Mouse (Mus musculus) hindbrain, postnatal 0 days (tissue): Measurements from ENCODE around the gene Abcc5. TPM values are rescaled to one million over a fixed set of nuclear protein-coding genes. Genes with fewer than 3 reads are reported as not detected.
"Not testable (repeated sequence)": the region's sequence is repeated elsewhere in the genome, so short reads cannot be mapped to it uniquely, and the experiment has no call there.

ENCODE experiments used
- ATAC-seq: fragments of 200-750 bp; cut with Nextera tagmentation; 2 replicates; pipeline ENCODE4 v1.8.0; 2017; ENCODE audit warnings: mild to moderate bottlenecking, moderate TSS enrichment, moderate library complexity
- DNase-seq: peaks from one replicate; pipeline ENCODE4 v3.0.0-alpha.2; 2015; ENCODE audit warnings: low spot score
- H3K27ac ChIP-seq: fragments of 300-500 bp; sonication (generic); 2 replicates; pipeline ENCODE4 v1.5.1; 2014; ENCODE audit warnings: mild to moderate bottlenecking
- H3K27me3 ChIP-seq: fragments of 300-500 bp; sonication (generic); 2 replicates; pipeline ENCODE4 v1.6.1; 2014; ENCODE audit warnings: low read length, mixed read lengths; ENCODE audit not compliant: insufficient read depth
- H3K36me3 ChIP-seq: fragments of 300-500 bp; sonication (generic); 2 replicates; pipeline ENCODE4 v1.6.1; 2014; ENCODE audit warnings: low read length, mixed read lengths; ENCODE audit not compliant: insufficient read depth
- H3K4me1 ChIP-seq: fragments of 300-500 bp; sonication (generic); 2 replicates; pipeline ENCODE4 v1.6.1; 2014; ENCODE audit warnings: antibody characterized with exemption, low read length, mixed read lengths; ENCODE audit not compliant: insufficient read depth
- H3K4me2 ChIP-seq: fragments of 300-500 bp; sonication (generic); 2 replicates; pipeline ENCODE4 v1.6.1; 2014; ENCODE audit warnings: low read depth, mild to moderate bottlenecking, low read length, moderate library complexity, mixed read lengths
- H3K4me3 ChIP-seq: fragments of 300-500 bp; sonication (generic); 2 replicates; pipeline ENCODE4 v1.5.1; 2014; ENCODE audit warnings: low read length
- H3K9ac ChIP-seq: fragments of 300-500 bp; sonication (generic); replicated peaks from 2 replicates; pipeline ENCODE4 v1.6.1; 2014; ENCODE audit warnings: mild to moderate bottlenecking, low read length, moderate library complexity, mixed read lengths
- H3K9me3 ChIP-seq: fragments of 300-500 bp; sonication (generic); 2 replicates; pipeline ENCODE4 v1.6.1; 2016; ENCODE audit warnings: low read length, mixed read lengths
- CTCF ChIP-seq: IDR thresholded peaks from 2 replicates; pipeline ENCODE4 v1.5.1; 2016; ENCODE audit warnings: antibody characterized with exemption, control low read depth, low read depth
- WGBS: fragments of 180-500 bp; shearing (Covaris S2); extraction: QIAGEN DNeasy Blood & Tissue Kit; methylation state at CpG from one replicate; pipeline ENCODE4 v1.1.7; 2014; 5-methylcytosine and 5-hydroxymethylcytosine counted together
- polyA plus RNA-seq: library from polyadenylated mRNA; unstranded; fragments of >200 nt; fragmentation: Nextera tagmentation; extraction: Ambion mirVana; gene quantifications from 2 replicates; pipeline ENCODE4 v1.2.1, GENCODE M21; 2015
- total RNA-seq: library from RNA; depleted of rRNA; stranded (reverse); fragments of >200 nt; gene quantifications from 2 replicates; pipeline ENCODE4 v1.2.3, GENCODE M21; 2014

Gene Abcc5
- total and polyA plus RNA-seq, 2 experiments from 2014 or later: 80.1 to 81.0 TPM

DNA sequence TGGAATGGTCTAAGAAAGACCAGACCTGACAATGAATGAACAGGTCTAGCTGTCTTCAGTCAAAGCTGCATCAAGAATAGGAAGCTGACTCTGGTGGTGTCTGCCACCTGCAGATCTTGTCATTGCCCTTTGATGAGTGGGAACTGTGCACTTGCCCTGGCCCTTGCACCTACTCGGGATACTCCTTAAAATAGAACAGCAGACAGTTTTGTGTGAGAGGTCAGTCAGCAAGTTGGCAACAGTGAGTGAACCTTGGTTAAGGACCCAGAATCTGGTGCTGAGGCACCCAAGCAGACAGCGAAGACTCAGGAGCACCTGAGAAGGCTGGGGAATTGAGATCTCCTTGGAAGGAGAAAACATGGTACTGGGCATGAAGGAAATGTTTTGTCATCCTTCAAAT is 16.7 kb upstream of the Abcc5 start:
- Histone ChIP-seq H3K4me3 (no peak overlapping the region), H3K4me2 (no peak overlapping the region), H3K9ac (no peak overlapping the region), H3K27me3 (no peaks in the 10 kb centered on the region), H3K27ac (no peak overlapping the region), H3K9me3 (no peaks in the 10 kb centered on the region), H3K36me3 (no peaks in the 10 kb centered on the region), H3K4me1 (no peaks in the 10 kb centered on the region)
- DNase-seq (no peak), ATAC-seq (no peak)
- TF ChIP-seq CTCF: no peak
- 83% methylated on average over 2 of the region's 2 CpGs for WGBS

DNA sequence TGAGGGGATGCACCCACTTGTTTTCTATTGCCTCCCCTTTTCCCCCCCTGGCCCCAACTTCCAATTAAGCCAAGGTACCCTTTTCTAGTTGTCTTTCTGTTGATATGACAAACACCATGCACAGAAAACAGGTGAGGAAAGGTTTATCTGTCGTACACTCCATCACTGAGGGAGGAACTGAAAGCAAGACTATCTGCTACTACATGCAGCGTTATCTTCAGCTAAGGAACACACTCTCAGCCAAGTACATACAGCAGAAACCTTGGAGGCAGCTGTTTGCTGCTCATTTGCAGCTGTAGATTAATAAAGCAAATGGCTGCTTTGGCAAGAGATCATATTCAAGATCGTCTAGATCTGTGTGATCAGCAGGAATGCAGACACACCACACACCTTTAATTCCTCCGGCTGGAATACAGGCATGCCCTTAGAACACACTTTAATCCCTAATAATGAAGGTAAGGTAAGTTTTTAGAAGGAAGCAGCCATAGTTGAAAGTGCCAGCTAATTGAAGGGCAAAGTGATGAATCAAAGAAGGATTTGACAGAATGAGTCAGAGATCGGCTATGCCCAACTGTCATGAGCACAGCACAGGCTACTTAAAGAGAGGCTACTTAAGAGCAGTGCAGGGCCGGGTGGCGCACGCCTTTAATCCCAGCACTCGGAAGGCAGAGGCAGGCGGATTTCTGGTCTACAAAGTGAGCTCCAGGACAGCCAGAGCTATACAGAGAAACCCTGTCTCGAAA is 12.7 kb upstream of the Abcc5 start:
- 89% methylated on average over 11 of the region's 11 CpGs for WGBS

DNA sequence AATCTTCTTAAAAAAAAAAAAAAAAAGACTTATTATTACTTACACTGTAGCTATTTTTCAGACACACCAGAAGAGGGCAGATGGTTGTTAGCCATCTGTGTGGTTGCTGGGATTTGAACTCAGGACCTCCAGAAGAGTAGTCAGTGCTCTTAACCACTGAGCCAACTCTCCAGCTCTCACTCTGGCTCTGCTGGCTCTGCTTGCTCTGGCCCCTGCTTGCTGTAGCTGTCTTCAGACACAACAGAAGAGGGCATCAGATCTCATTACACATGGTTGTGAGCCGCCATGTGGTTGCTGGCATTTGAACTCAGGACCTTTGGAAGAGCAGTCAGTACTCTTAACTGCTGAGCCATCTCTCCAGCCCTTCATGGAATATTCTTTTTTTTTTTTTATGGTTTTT is 11.9 kb upstream of the Abcc5 start:
- WGBS: 90% methylated on average over 1 of the region's 1 CpGs
- not testable (repeated sequence) for H3K27ac ChIP-seq, DNase-seq, H3K9me3 ChIP-seq, H3K36me3 ChIP-seq, H3K4me2 ChIP-seq, H3K4me1 ChIP-seq, H3K4me3 ChIP-seq, H3K27me3 ChIP-seq, H3K9ac ChIP-seq, ATAC-seq

More for the DNA sequence above, 12.7 kb upstream of the Abcc5 start:
- Histone ChIP-seq H3K27ac (no peak overlapping the region), H3K36me3 (no peaks in the 10 kb centered on the region), H3K4me2 (no peak overlapping the region), H3K4me3 (no peak overlapping the region), H3K9ac (no peak overlapping the region), H3K9me3 (no peaks in the 10 kb centered on the region), H3K27me3 (no peaks in the 10 kb centered on the region), H3K4me1 (no peaks in the 10 kb centered on the region)
- TF ChIP-seq CTCF: no peak
- DNase-seq (no peak), ATAC-seq (no peak)

DNA sequence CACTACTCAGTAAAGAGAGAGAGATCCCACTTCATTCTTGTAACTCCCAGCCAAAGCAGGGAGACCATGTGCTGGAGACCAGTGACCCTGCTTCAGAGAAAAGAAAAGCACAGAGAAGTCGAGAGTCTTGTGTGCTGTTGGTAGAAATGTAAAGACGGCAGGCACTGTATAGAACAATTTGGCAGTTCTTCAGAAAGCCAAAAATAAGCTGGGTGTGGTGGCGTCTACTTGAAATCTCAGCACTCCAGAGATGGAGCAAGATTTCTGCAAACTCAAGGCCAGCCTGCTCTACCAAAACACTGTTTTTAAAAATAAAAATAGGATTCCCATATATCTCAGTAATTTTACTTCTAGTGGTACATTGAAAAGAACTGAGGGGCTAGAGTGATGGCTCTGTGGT is 10.1 kb upstream of the Abcc5 start:
- Histone ChIP-seq H3K9ac (no peak overlapping the region), H3K9me3 (no peaks in the 10 kb centered on the region), H3K4me1 (no peaks in the 10 kb centered on the region), H3K27me3 (no peaks in the 10 kb centered on the region), H3K4me3 (no peak overlapping the region), H3K36me3 (no peaks in the 10 kb centered on the region), H3K4me2 (no peak overlapping the region), H3K27ac (no peak overlapping the region)
- no peak for DNase-seq
- 89% methylated on average over 3 of the region's 3 CpGs for WGBS
- no peak for ATAC-seq
- TF ChIP-seq CTCF: no peak

- 88% methylated on average over 5 of the region's 5 CpGs for WGBS
- ATAC-seq: no peak
These were observed 3.1 kb upstream of the Abcc5 start for GRCm38 (mm10) chr16:20429328-20429727.

GRCm38 (mm10) chr16:20427566-20427965 is 1.4 kb upstream of the Abcc5 start:
- WGBS: 76% methylated on average over 4 of the region's 4 CpGs
- Histone ChIP-seq H3K9me3 (no peaks in the 10 kb centered on the region), H3K4me2 (no peak overlapping the region), H3K4me1 (peaks cover 14% of the 10 kb centered on the region), H3K27ac (no peak overlapping the region), H3K4me3 (no peak overlapping the region), H3K27me3 (no peaks in the 10 kb centered on the region), H3K9ac (no peak overlapping the region), H3K36me3 (no peaks in the 10 kb centered on the region)
- no peak for TF ChIP-seq CTCF
- DNase-seq (no peak), ATAC-seq (no peak)

More at GRCm38 (mm10) chr16:20429328-20429727, 3.1 kb upstream of the Abcc5 start:
- no peaks in the 10 kb centered on the region for H3K27me3 ChIP-seq
- no peak overlapping the region for H3K9ac ChIP-seq
- H3K4me1 ChIP-seq: peaks cover 12% of the 10 kb centered on the region
- no peak overlapping the region for H3K27ac ChIP-seq
- DNase-seq: no peak
- TF ChIP-seq CTCF: no peak
- H3K9me3 ChIP-seq: no peaks in the 10 kb centered on the region
- H3K4me3 ChIP-seq: no peak overlapping the region
- no peaks in the 10 kb centered on the region for H3K36me3 ChIP-seq
- no peak overlapping the region for H3K4me2 ChIP-seq
